Mouse (Mus musculus) CH12.LX (cell line): ENCODE data around the gene Tmem231.

Experiments used
- CTCF ChIP-seq, 2 experiments: IDR thresholded peaks in 1 of 2; conservative IDR thresholded peaks in 1 of 2; 2 replicates each; pipeline ENCODE4 v1.5.1; 2011 to 2012; ENCODE audit warnings: low read depth in 2 of 2, low read length in 2 of 2, improper control_type of control experiment in 1 of 2, inconsistent platforms in 1 of 2, mild to moderate bottlenecking in 1 of 2, moderate library complexity in 1 of 2
- ELF1 ChIP-seq: IDR thresholded peaks from 2 replicates; pipeline ENCODE4 v1.6.1; 2014; ENCODE audit warnings: low read depth, mild to moderate bottlenecking, inconsistent platforms, low read length, improper control_type of control experiment
- GABPA ChIP-seq: IDR thresholded peaks from 2 replicates; pipeline ENCODE4 v1.6.1; 2012; ENCODE audit warnings: low read depth, low read length, improper control_type of control experiment, inconsistent platforms; ENCODE audit not compliant: insufficient replicate concordance
- KAT2A ChIP-seq: IDR thresholded peaks from 2 replicates; pipeline ENCODE4 v1.6.1; 2012; ENCODE audit warnings: low read length, improper control_type of control experiment, inconsistent platforms; ENCODE audit not compliant: insufficient replicate concordance
- MAZ ChIP-seq: IDR thresholded peaks from 2 replicates; pipeline ENCODE4 v1.6.1; 2012; ENCODE audit warnings: low read depth, mild to moderate bottlenecking, inconsistent platforms, low read length, improper control_type of control experiment, moderate library complexity
- POLR2A ChIP-seq: IDR thresholded peaks from 2 replicates; pipeline ENCODE4 v1.6.1; 2011; ENCODE audit warnings: low read depth, mild to moderate bottlenecking, improper control_type of control experiment, low read length
- RCOR1 ChIP-seq: conservative IDR thresholded peaks from 2 replicates; pipeline ENCODE4 v1.6.1; 2012; ENCODE audit warnings: low read depth, mild to moderate bottlenecking, inconsistent platforms, low read length, improper control_type of control experiment
- ZNF384 ChIP-seq: IDR thresholded peaks from 2 replicates; pipeline ENCODE4 v1.6.1; 2012; ENCODE audit warnings: low read depth, low read length, improper control_type of control experiment, inconsistent platforms

DNA sequence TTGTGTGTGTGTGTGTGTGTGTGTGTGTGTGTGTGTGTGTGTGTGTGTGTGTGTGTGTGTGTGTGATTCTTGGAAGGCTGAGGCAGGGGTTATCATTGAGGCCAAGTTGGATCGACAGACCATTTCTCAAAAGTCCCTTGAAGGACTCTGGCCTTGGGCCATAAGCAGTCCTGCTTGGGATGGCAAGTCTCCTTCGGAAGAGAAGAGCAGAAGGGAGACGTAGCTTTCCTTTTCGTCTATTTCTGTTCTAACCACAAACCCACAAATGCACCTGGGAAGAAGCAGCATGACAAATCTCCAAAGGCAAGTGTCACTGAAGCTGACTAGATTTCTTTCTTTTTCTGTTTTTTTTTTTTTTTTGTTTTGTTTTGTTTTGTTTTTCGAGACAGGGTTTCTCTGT is 22.2 kb upstream of the Tmem231 start:
- TF ChIP-seq GABPA (no peak), RCOR1 (no peak), CTCF (conservative IDR thresholded peaks at IDR 0.05 in 1 of 2, IDR thresholded peaks at IDR 0.05 in 1 of 2; ENCODE audit: low read depth in 2 of 2, low read length in 2 of 2) (no peak), MAZ (no peak), ZNF384 (no peak; the same call in 1 of the 2 replicates), ELF1 (no peak), KAT2A (no peak), POLR2A (no peak)
